In the genomic region with DNA sequence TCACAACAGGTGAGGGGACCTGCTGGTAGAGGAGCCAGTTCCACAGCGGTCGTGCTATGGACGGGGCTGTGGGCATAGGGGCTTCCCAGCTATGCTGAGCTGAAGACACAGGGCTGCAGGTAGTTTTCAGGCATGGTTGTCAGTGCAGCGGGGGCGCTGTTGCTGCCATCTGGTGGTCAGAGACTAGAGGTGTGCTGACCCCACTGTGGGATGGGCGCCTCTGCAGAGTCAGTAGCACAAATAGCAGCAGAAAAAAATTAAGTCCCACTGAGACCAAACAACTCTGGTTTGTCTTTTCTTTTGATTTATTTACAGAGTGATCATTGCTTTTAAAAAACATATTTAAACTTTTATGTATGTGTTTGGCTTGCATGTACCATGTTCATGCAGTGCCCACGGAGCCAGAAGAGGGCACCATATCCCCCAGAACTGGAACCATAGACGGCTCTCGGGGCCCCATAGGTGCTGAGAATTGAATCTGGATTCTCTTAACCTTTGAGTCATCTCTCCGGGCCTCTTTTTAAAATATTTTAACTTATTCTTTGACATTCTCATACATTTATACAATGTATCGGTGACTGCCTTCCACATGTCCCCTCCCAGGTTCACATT, we compare ENCODE assay signal across 7 mouse cellular contexts. TPM values are rescaled to one million over a fixed set of nuclear protein-coding genes. Genes with fewer than 3 reads are reported as not detected.
DNase-seq lines count a peak whose midpoint lies in the region; ATAC-seq lines count a peak whose summit lies in the region.

No protein-coding gene starts in this region.

- peak; percentile 69 for DNase-seq in adipocyte (ENCODE audit: low spot score)
- peak; percentile 76 to 77 for DNase-seq in cerebellum, postnatal 36 days
- DNase-seq in gastrocnemius, adult 8-10 months (ENCODE audit: low spot score in 2 of 2) = peak; percentile 27 to 46
- DNase-seq in left cerebral cortex, postnatal 10 days (ENCODE audit: extremely low spot score in 1 of 2, low spot score in 2 of 2) = peak; percentile 60 to 74
- peak; percentile 65 for DNase-seq in right cerebral cortex, postnatal 4 days

- peak; percentile 79 for ATAC-seq in inflammation-experienced regulatory T-cells, adult 6 months
- peak; percentile 100 for ATAC-seq in megakaryocyte progenitor cell, adult 5-6 weeks (replicated peaks; ENCODE audit: poor library complexity)

- intact Hi-C loops in left cerebral cortex, postnatal 10 days (cut with DNase I) = no loop called here

RNA-seq across cellular contexts. Expression of a gene that starts 8.3 kb away (rescaled TPM):
- 1 to 10 TPM; 2.5 to 4.2 (median 3.0) TPM for total RNA-seq in gastrocnemius, adult 8-10 months (2022)
- 10 to 100 TPM; 13.3 to 31.3 (median 23.4) TPM for polyA plus RNA-seq in inflammation-experienced regulatory T-cells, adult 6 months (2017; shearing (Covaris generic))
- total RNA-seq in left cerebral cortex, postnatal 10 days (2021) = 1 to 10 TPM; 4.6 to 5.2 TPM
- total RNA-seq in megakaryocyte progenitor cell, adult 5-6 weeks (2015) = 0.17 and 0.72 TPM in 2 replicates
- total RNA-seq in megakaryocyte progenitor cell, adult 5-6 weeks (2017) = 0.34 TPM in 1 of 2 replicates, not detected in the other

RNA-seq across cellular contexts. Expression of a gene that starts 8.3 kb away (rescaled TPM):
- total RNA-seq in gastrocnemius, adult 8-10 months (2022) = 1 to 10 TPM; 2.3 to 3.8 (median 2.7) TPM
- polyA plus RNA-seq in inflammation-experienced regulatory T-cells, adult 6 months (2017; shearing (Covaris generic)) = 10 to 100 TPM in 2 of 3 experiments, 1 to 10 TPM in 1; 7.9 to 16.6 (median 11.9) TPM
- total RNA-seq in left cerebral cortex, postnatal 10 days (2021) = 1 to 10 TPM; 4.7 to 6.0 TPM
- total RNA-seq in megakaryocyte progenitor cell, adult 5-6 weeks (2015) = 2.9 and 5.4 TPM in 2 replicates
- 3.9 and 4.6 TPM in 2 replicates for total RNA-seq in megakaryocyte progenitor cell, adult 5-6 weeks (2017)

RNA-seq across cellular contexts. Expression of a gene that starts 29.3 kb away (rescaled TPM):
- total RNA-seq in gastrocnemius, adult 8-10 months (2022) = 1 to 10 TPM; 4.5 to 7.0 (median 5.8) TPM
- 10 to 100 TPM; 33.9 to 48.2 (median 43.3) TPM for polyA plus RNA-seq in inflammation-experienced regulatory T-cells, adult 6 months (2017; shearing (Covaris generic))
- 1 to 10 TPM; 2.2 to 3.2 TPM for total RNA-seq in left cerebral cortex, postnatal 10 days (2021)
- total RNA-seq in megakaryocyte progenitor cell, adult 5-6 weeks (2015) = 62.9 and 69.5 TPM in 2 replicates
- total RNA-seq in megakaryocyte progenitor cell, adult 5-6 weeks (2017) = 36.4 and 45.5 TPM in 2 replicates

RNA-seq across cellular contexts. Expression of a gene that starts 56.1 kb away (rescaled TPM):
- under 1 TPM; 0.10 to 0.25 (median 0.22) TPM for total RNA-seq in gastrocnemius, adult 8-10 months (2022)
- polyA plus RNA-seq in inflammation-experienced regulatory T-cells, adult 6 months (2017; shearing (Covaris generic)) = not detected
- under 1 TPM; 0.32 to 0.34 TPM for total RNA-seq in left cerebral cortex, postnatal 10 days (2021)
- total RNA-seq in megakaryocyte progenitor cell, adult 5-6 weeks (2015) = not detected in 2 replicates
- total RNA-seq in megakaryocyte progenitor cell, adult 5-6 weeks (2017) = not detected in 2 replicates

Comparison
In these comparisons a context has a peak if more than half of its experiments do, and no peak if none do; other contexts are left out.
1. Peak in every context shown above with its lines: DNase-seq and ATAC-seq.
2. RNA of a gene that starts 29.3 kb away (total RNA-seq): 36.4 to 69.5 TPM in megakaryocyte progenitor cell, adult 5-6 weeks; 4.5 to 7.0 TPM in gastrocnemius, adult 8-10 months and 2.2 to 3.2 TPM in left cerebral cortex, postnatal 10 days; every median in the first group is over 4 times any median in the second.